Mouse (Mus musculus): ENCODE results near the gene Sppl2c.

GRCm38 (mm10) chr11:104186837-104187150 lies 667 bp downstream of the Sppl2c start:
- TF ChIP-seq POLR2A (IDR thresholded peaks at IDR 0.05; ENCODE audit: borderline replicate concordance, low read depth, low read length), result no peak
- TF ChIP-seq CTCF (IDR thresholded peaks at IDR 0.05; ENCODE audit: low read depth, low read length), result no peak

Data from bone marrow macrophage, adult 2 months (primary cell).